Mouse (Mus musculus) spleen, postnatal 10 days (tissue): ENCODE measurements around the gene Kcnj8.
A peak's percentile ranks its signal among the peaks of the same experiment; 100 is the strongest.
"Not testable (repeated sequence)": the region's sequence is repeated elsewhere in the genome, so short reads cannot be mapped to it uniquely, and the experiment has no call there.

Source experiments
- DNase-seq, 2 experiments: peaks; one replicate each; pipeline ENCODE4 v3.0.0; 2021 to 2022; ENCODE audit warnings: low spot score in 2 of 2

Gene Kcnj8

GRCm38 (mm10) chr6:142550871-142551270 lies 20.5 kb downstream of the Kcnj8 start:
- DNase-seq, result no peak

- no peak for DNase-seq
Observed at GRCm38 (mm10) chr6:142548377-142548776, 23.0 kb downstream of the Kcnj8 start.

- no peak for DNase-seq
Observed at GRCm38 (mm10) chr6:142545132-142545531, 26.3 kb downstream of the Kcnj8 start.

GRCm38 (mm10) chr6:142543648-142544047 lies 27.8 kb downstream of the Kcnj8 start:
- no peak for DNase-seq

- DNase-seq, result no peak
Observed at GRCm38 (mm10) chr6:142542800-142543175, 28.6 kb downstream of the Kcnj8 start.

- DNase-seq, result no peak
Observed at GRCm38 (mm10) chr6:142542082-142542799, 29.2 kb downstream of the Kcnj8 start.

- DNase-seq, result no peak
Observed at GRCm38 (mm10) chr6:142540561-142541160, 30.8 kb downstream of the Kcnj8 start.

- DNase-seq, result no peak
Observed at GRCm38 (mm10) chr6:142540131-142540530, 31.3 kb downstream of the Kcnj8 start.

GRCm38 (mm10) chr6:142538503-142538902 lies 32.9 kb downstream of the Kcnj8 start:
- peak in 1 of 2 experiments; percentile 39 for DNase-seq

- DNase-seq, result no peak
Observed at GRCm38 (mm10) chr6:142533412-142533811, 38.0 kb downstream of the Kcnj8 start.

- no peak for DNase-seq
Observed at GRCm38 (mm10) chr6:142532686-142533085, 38.7 kb downstream of the Kcnj8 start.

GRCm38 (mm10) chr6:142532141-142532540 lies 39.3 kb downstream of the Kcnj8 start:
- no peak for DNase-seq

GRCm38 (mm10) chr6:142530378-142530777 lies 41.0 kb downstream of the Kcnj8 start:
- no peak for DNase-seq

- DNase-seq, result no peak
Observed at GRCm38 (mm10) chr6:142529680-142530079, 41.7 kb downstream of the Kcnj8 start.

GRCm38 (mm10) chr6:142527931-142528562 lies 43.4 kb downstream of the Kcnj8 start:
- DNase-seq, result no peak

- peak in 1 of 2 experiments; percentile 70 for DNase-seq
Observed at GRCm38 (mm10) chr6:142524635-142525308, 46.6 kb downstream of the Kcnj8 start.

GRCm38 (mm10) chr6:142521591-142522110 lies 49.8 kb downstream of the Kcnj8 start:
- no peak for DNase-seq

GRCm38 (mm10) chr6:142519110-142519509 lies 52.3 kb downstream of the Kcnj8 start:
- no peak for DNase-seq

GRCm38 (mm10) chr6:142515379-142515778 lies 56.0 kb downstream of the Kcnj8 start:
- DNase-seq, result not testable (repeated sequence)

GRCm38 (mm10) chr6:142514912-142515311 lies 56.5 kb downstream of the Kcnj8 start:
- DNase-seq, result peak in 1 of 2 experiments; percentile 41
